Mouse (Mus musculus) embryonic fibroblast, embryonic 13.5 days (primary cell): ENCODE data around the gene Clba1. TPM values are rescaled to one million over a fixed set of nuclear protein-coding genes. Genes with fewer than 3 reads are reported as not detected.
"Not testable (repeated sequence)": the region's sequence is repeated elsewhere in the genome, so short reads cannot be mapped to it uniquely, and the experiment has no call there.

Source experiments
- H3K27ac ChIP-seq: 2 replicates; pipeline ENCODE4 v1.5.1; 2012; ENCODE audit warnings: low read length, control low read depth, inconsistent platforms; ENCODE audit not compliant: insufficient read depth
- H3K4me1 ChIP-seq: 2 replicates; pipeline ENCODE4 v1.6.1; 2011; ENCODE audit warnings: low read length; ENCODE audit not compliant: control insufficient read depth, insufficient read depth
- H3K4me3 ChIP-seq: 2 replicates; pipeline ENCODE4 v1.5.1; 2011; ENCODE audit warnings: mild to moderate bottlenecking, control low read depth, low read length; ENCODE audit not compliant: insufficient read depth
- CTCF ChIP-seq: IDR thresholded peaks from 2 replicates; pipeline ENCODE4 v1.5.1; 2011; ENCODE audit warnings: mild to moderate bottlenecking, control low read depth, low read length, moderate library complexity, borderline replicate concordance; ENCODE audit not compliant: insufficient read depth
- POLR2A ChIP-seq: IDR thresholded peaks from 2 replicates; pipeline ENCODE4 v1.6.1; 2011; ENCODE audit warnings: low read depth, mild to moderate bottlenecking, control low read depth, low read length, moderate library complexity
- polyA plus RNA-seq: library from polyadenylated mRNA; stranded (reverse); fragments of >200 nt; gene quantifications from 2 replicates; pipeline ENCODE4 v1.2.4, GENCODE M21; 2011; ENCODE audit warnings: low read depth; ENCODE audit not compliant: missing spikeins, insufficient read length

The Clba1 gene
- polyA plus RNA-seq, 1 experiment = 13.0 TPM

GRCm38 (mm10) chr12:112814682-112815470 is 6.1 kb downstream of the Clba1 start:
- TF ChIP-seq POLR2A (no peak), CTCF (no peak)
- no peaks in the 10 kb centered on the region; the same call in 1 of the 2 replicates for H3K4me1 ChIP-seq
- no peak overlapping the region for H3K4me3 ChIP-seq
- H3K27ac ChIP-seq = no peak overlapping the region

- Histone ChIP-seq H3K4me1 (no peaks in the 10 kb centered on the region), H3K4me3 (no peak overlapping the region), H3K27ac (no peak overlapping the region)
- TF ChIP-seq CTCF = peak; percentile 52; the same call in 1 of the 2 replicates
- no peak for TF ChIP-seq POLR2A
Observed at GRCm38 (mm10) chr12:112816294-112816693, 7.6 kb downstream of the Clba1 start.

DNA sequence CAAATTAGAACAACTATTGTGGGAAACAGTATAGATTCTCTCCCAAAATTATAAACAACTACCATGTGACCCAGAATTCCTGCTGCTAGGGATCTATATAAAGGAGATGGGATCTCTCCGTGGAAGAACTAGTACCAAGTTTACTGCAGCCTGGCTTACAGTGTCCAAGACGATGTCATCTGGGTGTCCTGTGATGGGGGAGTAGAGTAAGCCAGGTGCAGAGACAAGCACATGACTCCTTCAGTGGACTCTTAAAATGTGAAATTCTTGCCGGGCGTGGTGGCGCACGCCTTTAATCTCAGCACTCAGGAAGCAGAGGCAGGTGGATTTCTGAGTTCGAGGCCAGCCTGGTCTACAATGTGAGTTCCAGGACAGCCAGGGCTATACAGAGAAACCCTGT is 8.1 kb downstream of the Clba1 start:
- not testable (repeated sequence) for H3K27ac ChIP-seq, H3K4me3 ChIP-seq, H3K4me1 ChIP-seq

- H3K4me1 ChIP-seq = peaks cover 3% of the 10 kb centered on the region
- no peak for TF ChIP-seq POLR2A
- TF ChIP-seq CTCF = no peak
- H3K4me3 ChIP-seq = no peak overlapping the region
- H3K27ac ChIP-seq = no peak overlapping the region
Observed at GRCm38 (mm10) chr12:112819057-112819662, 10.4 kb downstream of the Clba1 start.

- no peak overlapping the region for H3K4me3 ChIP-seq
- H3K27ac ChIP-seq = no peak overlapping the region
- TF ChIP-seq CTCF (no peak), POLR2A (no peak)
- H3K4me1 ChIP-seq = peaks cover 6% of the 10 kb centered on the region
Observed at GRCm38 (mm10) chr12:112820401-112820999, 11.8 kb downstream of the Clba1 start.

GRCm38 (mm10) chr12:112821216-112821615 is 12.5 kb downstream of the Clba1 start:
- H3K27ac ChIP-seq = no peak overlapping the region
- peaks cover 11% of the 10 kb centered on the region for H3K4me1 ChIP-seq
- TF ChIP-seq POLR2A = no peak
- no peak for TF ChIP-seq CTCF
- no peak overlapping the region for H3K4me3 ChIP-seq

GRCm38 (mm10) chr12:112821974-112822373 is 13.2 kb downstream of the Clba1 start:
- Histone ChIP-seq H3K27ac (no peak overlapping the region), H3K4me3 (no peak overlapping the region), H3K4me1 (peaks cover 17% of the 10 kb centered on the region)
- no peak for TF ChIP-seq POLR2A
- TF ChIP-seq CTCF = no peak

- Histone ChIP-seq H3K4me3 (no peak overlapping the region), H3K4me1 (peaks cover 18% of the 10 kb centered on the region), H3K27ac (peak overlapping the region; percentile 3; the same call in 1 of the 2 replicates)
- no peak for TF ChIP-seq POLR2A
- TF ChIP-seq CTCF = no peak
Observed at GRCm38 (mm10) chr12:112822676-112823075, 13.9 kb downstream of the Clba1 start.

DNA sequence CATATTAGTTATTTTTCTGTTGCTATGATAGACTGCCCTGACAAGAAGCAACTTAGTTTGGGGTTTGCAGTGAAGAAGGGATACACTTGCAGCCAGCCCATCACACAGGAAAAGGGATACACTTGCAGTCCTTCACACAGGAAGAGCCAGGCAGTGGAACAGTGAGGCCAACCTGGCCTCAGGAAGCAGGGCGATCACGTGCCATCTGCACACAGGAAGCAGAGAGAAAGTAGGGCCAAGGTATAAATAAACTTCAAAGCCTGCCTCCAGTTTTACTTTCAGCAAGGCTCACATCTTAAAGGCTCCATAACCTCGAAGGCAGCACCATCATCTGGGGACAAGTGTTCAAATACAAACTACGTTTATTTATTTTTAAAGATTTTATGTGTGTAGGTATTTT is 14.5 kb downstream of the Clba1 start:
- Histone ChIP-seq H3K4me1 (peaks cover 18% of the 10 kb centered on the region), H3K4me3 (no peak overlapping the region), H3K27ac (peak overlapping the region; percentile 3; the same call in 1 of the 2 replicates)
- no peak for TF ChIP-seq POLR2A
- no peak for TF ChIP-seq CTCF

DNA sequence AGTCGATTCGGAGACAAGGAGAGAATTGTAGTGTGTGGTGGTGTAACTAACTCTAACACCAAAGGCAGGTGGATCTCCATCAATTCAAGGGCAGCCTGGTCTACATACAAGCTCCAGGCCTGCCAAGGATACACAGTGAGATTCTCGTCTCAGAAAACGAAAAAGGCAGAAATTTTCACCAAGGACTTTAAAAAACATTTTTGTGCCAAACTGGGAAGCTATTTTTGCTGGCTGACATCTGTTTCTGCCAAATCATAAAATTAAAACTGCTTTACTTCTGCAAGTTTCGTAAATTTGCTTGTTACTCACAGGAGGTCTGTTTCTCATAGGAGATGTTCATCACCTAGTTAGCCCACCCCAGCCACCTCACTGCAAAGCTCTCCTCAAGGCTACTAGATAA is 17.2 kb downstream of the Clba1 start:
- Histone ChIP-seq H3K4me1 (peaks cover 18% of the 10 kb centered on the region), H3K4me3 (no peak overlapping the region), H3K27ac (no peak overlapping the region)
- TF ChIP-seq CTCF (no peak), POLR2A (no peak)
